Mouse (Mus musculus): ENCODE data around the gene Gm15130. TPM values are rescaled to one million over a fixed set of nuclear protein-coding genes. Genes with fewer than 3 reads are reported as not detected.

The Gm15130 gene
- total RNA-seq (2021), result not detected
- long read RNA-seq, experiment 1, result 0 reads
- long read RNA-seq, experiment 2, result 0 reads

DNA sequence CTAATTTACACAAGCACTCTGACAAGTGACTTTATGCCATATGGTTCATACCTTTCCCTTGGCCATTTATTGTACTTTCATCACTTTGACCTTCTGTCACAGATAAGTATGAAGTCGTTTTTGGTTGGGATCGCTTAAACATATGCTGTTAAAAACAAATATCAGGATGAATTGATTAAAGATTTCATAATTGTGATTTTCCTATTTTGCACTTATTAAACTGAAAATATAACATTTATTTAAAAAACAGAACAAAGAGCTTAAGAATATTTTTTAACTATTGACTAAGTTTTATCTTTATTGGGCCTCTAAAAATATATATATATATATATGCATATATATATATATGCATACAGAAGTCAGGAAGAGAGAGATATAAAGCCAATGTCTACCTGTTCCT lies at the start of gene Gm15130:
Gm15130 (minus strand) TSS at position 101 of the 400 bp plus-strand sequence.
- no peak for DNase-seq (ENCODE audit: low spot score in 2 of 2)

- no peak for DNase-seq (ENCODE audit: low spot score in 2 of 2)
Measured at GRCm38 (mm10) chr2:111182068-111182467, 29.3 kb upstream of the Gm15130 start.

DNA sequence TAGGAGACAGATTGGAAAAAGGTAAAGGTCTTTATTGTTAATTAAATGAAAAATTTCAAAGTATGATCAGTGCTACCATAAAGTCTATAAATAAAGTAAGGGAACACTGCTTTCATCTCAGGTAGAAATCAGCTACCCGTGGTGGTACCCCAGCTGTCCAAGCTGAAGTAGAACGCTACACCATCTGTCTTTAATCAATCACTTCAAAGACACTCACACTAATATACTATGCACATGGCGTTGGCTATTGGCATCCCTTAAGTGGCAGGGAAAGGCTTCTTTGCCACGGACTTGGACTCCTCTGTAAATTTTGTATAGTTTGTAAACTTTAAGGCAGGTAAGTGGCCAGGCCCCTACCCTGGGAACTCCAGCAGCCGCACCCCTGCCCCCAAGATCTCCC lies 17.0 kb downstream of the Gm15130 start:
- DNase-seq (ENCODE audit: low spot score in 2 of 2), result no peak

DNA sequence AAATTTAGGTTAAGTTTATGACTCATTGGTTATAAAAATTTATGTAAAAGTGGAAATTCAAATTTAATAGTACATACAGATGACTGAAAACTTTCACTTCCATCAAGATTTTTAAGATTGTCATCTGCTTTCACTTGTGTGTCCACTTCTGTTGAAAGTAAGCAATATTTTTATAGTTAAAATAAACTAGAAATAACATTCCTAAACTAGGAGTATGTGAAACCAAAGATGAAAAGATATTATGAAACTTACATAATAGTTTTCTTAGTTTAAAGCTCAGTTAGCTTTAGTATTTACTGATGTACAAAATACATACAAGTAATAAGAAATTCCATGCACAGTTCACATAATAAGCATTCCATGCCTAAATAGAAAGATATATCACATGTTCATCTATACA lies 46.9 kb downstream of the Gm15130 start, which contains the start of gene Gm13941:
Gm13941 (minus strand) TSS at position 101 of the 400 bp plus-strand sequence.
- no peak for DNase-seq (ENCODE audit: low spot score in 2 of 2)

Other genes starting within 250 kb of the Gm15130 start
- 10 to 100 TPM; 30.8 to 31.2 TPM for gene Ano3, start 202.0 kb downstream of the Gm15130 start, total RNA-seq (2021)
- gene Gm13941, start 47.0 kb downstream of the Gm15130 start, total RNA-seq (2021), result not detected
- gene 4930430A15Rik, start 76.7 kb upstream of the Gm15130 start, total RNA-seq (2021), result not detected
- gene Olfr1275, start 82.3 kb upstream of the Gm15130 start, total RNA-seq (2021), result not detected
- not detected for gene Olfr1276, start 101.6 kb upstream of the Gm15130 start, total RNA-seq (2021)
- not detected for gene Olfr1277, start 121.2 kb upstream of the Gm15130 start, total RNA-seq (2021)
- not detected for gene Olfr1278, start 137.2 kb upstream of the Gm15130 start, total RNA-seq (2021)
- not detected for gene Olfr1279, start 147.7 kb upstream of the Gm15130 start, total RNA-seq (2021)
- not detected for gene Olfr1280, start 161.1 kb upstream of the Gm15130 start, total RNA-seq (2021)
- gene Olfr1281, start 173.6 kb upstream of the Gm15130 start, total RNA-seq (2021), result not detected
- gene Olfr1282, start 183.1 kb upstream of the Gm15130 start, total RNA-seq (2021), result not detected
- not detected for gene Olfr1283, start 213.9 kb upstream of the Gm15130 start, total RNA-seq (2021)
- gene Olfr1284, start 222.6 kb upstream of the Gm15130 start, total RNA-seq (2021), result not detected

All from layer of hippocampus, postnatal 14 days (tissue).